Mouse (Mus musculus) limb, embryonic 10.5 days (tissue): ENCODE data around the gene Map1b. TPM values are rescaled to one million over a fixed set of nuclear protein-coding genes. Genes with fewer than 3 reads are reported as not detected.

Experiments used
- DNase-seq: peaks from one replicate; pipeline ENCODE4 v3.0.0-alpha.2; 2017; ENCODE audit warnings: low spot score
- H3K27ac ChIP-seq: fragments of 300-500 bp; sonication (generic); 2 replicates; pipeline ENCODE4 v1.5.1; 2016; ENCODE audit warnings: mild to moderate bottlenecking
- H3K27me3 ChIP-seq: fragments of 300-500 bp; sonication (generic); 2 replicates; pipeline ENCODE4 v1.6.1; 2016; ENCODE audit warnings: low read depth, mild to moderate bottlenecking; ENCODE audit not compliant: poor library complexity, severe bottlenecking
- H3K36me3 ChIP-seq: fragments of 300-500 bp; sonication (generic); 2 replicates; pipeline ENCODE4 v1.6.1; 2016; ENCODE audit warnings: mild to moderate bottlenecking, moderate library complexity
- H3K4me1 ChIP-seq: fragments of 300-500 bp; sonication (generic); 2 replicates; pipeline ENCODE4 v1.6.1; 2016
- H3K4me3 ChIP-seq: fragments of 300-500 bp; sonication (generic); 2 replicates; pipeline ENCODE4 v1.5.1; 2016; ENCODE audit warnings: mild to moderate bottlenecking, moderate library complexity
- H3K9me3 ChIP-seq: fragments of 300-500 bp; sonication (generic); replicated peaks from 2 replicates; pipeline ENCODE4 v1.6.1; 2016; ENCODE audit warnings: mild to moderate bottlenecking
- WGBS: fragments of 180-500 bp; shearing (Covaris S2); methylation state at CpG from one replicate; pipeline ENCODE4 v1.1.7; 2016; 5-methylcytosine and 5-hydroxymethylcytosine counted together
- polyA plus RNA-seq: library from polyadenylated mRNA; unstranded; fragments of >200 nt; fragmentation: Nextera tagmentation; extraction: Ambion mirVana; gene quantifications from 2 replicates; pipeline ENCODE4 v1.2.1, GENCODE M21; 2016

Map1b gene
- polyA plus RNA-seq, 1 experiment from 2014 or later: 60.1 TPM

- H3K27me3 ChIP-seq: no peaks in the 10 kb centered on the region
- WGBS: 54% methylated on average over 4 of the region's 4 CpGs
- H3K4me3 ChIP-seq: no peak overlapping the region
- H3K36me3 ChIP-seq: peaks cover 28% of the 10 kb centered on the region
- H3K4me1 ChIP-seq: peaks cover 21% of the 10 kb centered on the region
- no peaks in the 10 kb centered on the region for H3K9me3 ChIP-seq
- no peak for DNase-seq
- H3K27ac ChIP-seq: no peak overlapping the region
Observed at GRCm38 (mm10) chr13:99374191-99374590, 142.1 kb downstream of the Map1b start.

GRCm38 (mm10) chr13:99373684-99374083 lies 142.7 kb downstream of the Map1b start:
- Histone ChIP-seq H3K27ac (no peak overlapping the region), H3K36me3 (peaks cover 28% of the 10 kb centered on the region)

More at GRCm38 (mm10) chr13:99373684-99374083, 142.7 kb downstream of the Map1b start:
- Histone ChIP-seq H3K9me3 (no peaks in the 10 kb centered on the region), H3K27me3 (no peaks in the 10 kb centered on the region), H3K4me1 (peaks cover 21% of the 10 kb centered on the region), H3K4me3 (no peak overlapping the region)
- WGBS: 84% methylated on average over 7 of the region's 7 CpGs
- no peak for DNase-seq

Other genes with a start within 250 kb of the Map1b start
- gene Ptcd2, start 171.8 kb downstream of the Map1b start, polyA plus RNA-seq: 57.3 and 59.1 TPM in 2 replicates
- 85.4 and 97.4 TPM in 2 replicates for gene Mrps27, start 171.8 kb downstream of the Map1b start, polyA plus RNA-seq